Mouse (Mus musculus): ENCODE data around the gene Lrrc8b. TPM values are rescaled to one million over a fixed set of nuclear protein-coding genes. Genes with fewer than 3 reads are reported as not detected.

Gene Lrrc8b
- total and polyA plus RNA-seq, 3 experiments, result 7.4 to 14.0 TPM; not detected in 1

DNA sequence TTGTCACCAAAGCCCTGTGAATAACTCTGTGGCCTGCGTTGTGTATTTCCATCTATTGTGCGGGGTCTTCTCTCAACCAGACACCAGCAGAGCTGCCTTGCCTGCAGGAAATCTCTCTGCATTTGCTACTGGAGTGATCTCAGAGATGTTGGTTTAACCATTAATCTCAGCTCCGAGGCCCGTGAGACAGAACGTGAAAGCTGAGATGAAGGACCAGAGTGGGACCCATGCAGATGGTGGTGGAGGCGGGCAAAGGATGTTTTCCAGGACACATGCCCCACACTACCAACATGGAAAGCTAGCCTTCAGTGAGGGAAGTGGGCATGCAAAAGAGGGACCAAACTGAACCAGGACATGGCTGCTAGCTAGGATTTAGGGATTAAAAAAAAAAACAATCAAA is 43.5 kb downstream of the Lrrc8b start:
- no peak for DNase-seq (ENCODE audit: low read depth, low spot score)
- Histone ChIP-seq H3K4me1 (ENCODE audit: control insufficient read depth in 1 of 2, insufficient read depth in 2 of 2, low read length in 2 of 2) (no peaks in the 10 kb centered on the region), H3K9ac (ENCODE audit: control insufficient read depth, low read depth, low read length, poor library complexity, severe bottlenecking) (no peak overlapping the region), H3K4me3 (ENCODE audit: control insufficient read depth in 1 of 2, insufficient read depth in 1 of 2, low read depth in 2 of 2, low read length in 2 of 2) (no peak overlapping the region), H3K27ac (ENCODE audit: control insufficient read depth, low read depth, low read length) (no peak overlapping the region), H3K27me3 (ENCODE audit: control insufficient read depth in 1 of 2, insufficient read depth in 2 of 2, low read length in 2 of 2) (no peaks in the 10 kb centered on the region), H3K9me3 (replicated peaks; ENCODE audit: insufficient read depth, low read length) (no peaks in the 10 kb centered on the region), H3K79me2 (ENCODE audit: control insufficient read depth, insufficient read depth, low read length, poor library complexity) (no peaks in the 10 kb centered on the region), H3K36me3 (ENCODE audit: control insufficient read depth in 1 of 2, insufficient read depth in 2 of 2, low read length in 2 of 2) (no peaks in the 10 kb centered on the region; a peak in 1 of 4 replicates)
- TF ChIP-seq USF1 (IDR thresholded peaks at IDR 0.05; ENCODE audit: low read depth, low read length) (no peak), SIN3A (IDR thresholded peaks at IDR 0.05; ENCODE audit: low read length) (no peak), MAX (IDR thresholded peaks at IDR 0.05; ENCODE audit: low read length) (no peak), POLR2AphosphoS2 (IDR thresholded peaks at IDR 0.05; ENCODE audit: low read length) (no peak), GABPA (IDR thresholded peaks at IDR 0.05; ENCODE audit: low read depth, low read length) (no peak), TCF12 (IDR thresholded peaks at IDR 0.05; ENCODE audit: low read depth, low read length) (no peak), MYC (IDR thresholded peaks at IDR 0.05; ENCODE audit: low read depth, low read length) (no peak), RCOR1 (IDR thresholded peaks at IDR 0.05; ENCODE audit: low read depth, low read length) (no peak), ELF1 (IDR thresholded peaks at IDR 0.05; ENCODE audit: low read depth, low read length) (no peak)

DNA sequence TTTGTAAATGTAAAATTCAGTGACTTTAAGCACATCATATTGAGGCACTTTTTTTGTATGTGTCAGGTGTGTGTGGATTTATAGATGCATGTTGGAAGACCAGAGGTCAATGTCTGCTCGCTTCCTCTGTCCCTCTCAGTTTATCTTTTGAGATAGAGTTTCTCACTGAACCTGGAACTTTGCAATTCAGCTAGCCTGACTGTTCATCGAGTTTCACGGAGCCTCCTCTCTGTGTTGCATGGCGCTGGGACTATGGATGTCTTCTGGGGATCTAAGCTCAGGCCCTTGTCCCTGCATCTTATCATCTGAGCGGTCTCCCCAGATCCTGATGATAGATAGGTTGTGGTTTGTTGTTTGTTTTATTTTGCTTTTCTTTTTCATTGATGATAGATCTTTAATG is 45.0 kb downstream of the Lrrc8b start:
- Histone ChIP-seq H3K36me3 (ENCODE audit: control insufficient read depth in 1 of 2, insufficient read depth in 2 of 2, low read length in 2 of 2) (no peaks in the 10 kb centered on the region; a peak in 1 of 4 replicates), H3K79me2 (ENCODE audit: control insufficient read depth, insufficient read depth, low read length, poor library complexity) (no peaks in the 10 kb centered on the region), H3K27me3 (ENCODE audit: control insufficient read depth in 1 of 2, insufficient read depth in 2 of 2, low read length in 2 of 2) (no peaks in the 10 kb centered on the region), H3K9me3 (replicated peaks; ENCODE audit: insufficient read depth, low read length) (no peaks in the 10 kb centered on the region), H3K9ac (ENCODE audit: control insufficient read depth, low read depth, low read length, poor library complexity, severe bottlenecking) (no peak overlapping the region), H3K4me3 (ENCODE audit: control insufficient read depth in 1 of 2, insufficient read depth in 1 of 2, low read depth in 2 of 2, low read length in 2 of 2) (no peak overlapping the region), H3K4me1 (ENCODE audit: control insufficient read depth in 1 of 2, insufficient read depth in 2 of 2, low read length in 2 of 2) (no peaks in the 10 kb centered on the region), H3K27ac (ENCODE audit: control insufficient read depth, low read depth, low read length) (no peak overlapping the region)
- TF ChIP-seq ELF1 (IDR thresholded peaks at IDR 0.05; ENCODE audit: low read depth, low read length), result no peak
- TF ChIP-seq TBP (IDR thresholded peaks at IDR 0.05; ENCODE audit: low read depth, low read length), result no peak
- TF ChIP-seq JUND (IDR thresholded peaks at IDR 0.05; ENCODE audit: low read depth, low read length), result no peak
- TF ChIP-seq GABPA (IDR thresholded peaks at IDR 0.05; ENCODE audit: low read depth, low read length), result no peak
- DNase-seq (ENCODE audit: low read depth, low spot score), result no peak

DNA sequence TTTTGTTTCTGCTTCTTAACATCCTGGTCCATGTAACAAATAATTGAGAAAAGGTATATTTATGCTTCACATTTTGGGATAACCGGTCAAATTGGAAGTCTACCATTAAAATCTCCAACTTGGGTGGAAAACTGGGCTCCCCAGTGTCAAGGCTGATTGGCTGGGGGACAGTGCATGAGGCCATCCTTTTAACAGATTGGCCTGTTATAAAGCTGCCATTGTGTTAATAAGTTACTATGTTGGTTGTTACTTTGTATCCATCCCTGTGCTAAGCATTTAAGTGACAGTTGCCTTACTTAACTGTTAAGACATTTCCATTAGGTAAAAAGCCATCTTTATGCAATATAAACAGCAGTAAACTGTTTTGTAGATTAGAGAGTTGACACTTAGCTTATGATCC is 45.5 kb downstream of the Lrrc8b start:
- H3K79me2 ChIP-seq (ENCODE audit: control insufficient read depth, insufficient read depth, low read length, poor library complexity), result no peaks in the 10 kb centered on the region
- H3K4me3 ChIP-seq (ENCODE audit: control insufficient read depth in 1 of 2, insufficient read depth in 1 of 2, low read depth in 2 of 2, low read length in 2 of 2), result no peak overlapping the region
- no peaks in the 10 kb centered on the region; a peak in 1 of 4 replicates for H3K36me3 ChIP-seq (ENCODE audit: control insufficient read depth in 1 of 2, insufficient read depth in 2 of 2, low read length in 2 of 2)
- no peak for TF ChIP-seq RCOR1 (IDR thresholded peaks at IDR 0.05; ENCODE audit: low read depth, low read length)
- no peak for TF ChIP-seq ELF1 (IDR thresholded peaks at IDR 0.05; ENCODE audit: low read depth, low read length)
- TF ChIP-seq ZC3H11A (IDR thresholded peaks at IDR 0.05; ENCODE audit: low read depth, low read length), result no peak
- no peak for TF ChIP-seq MYC (IDR thresholded peaks at IDR 0.05; ENCODE audit: low read depth, low read length)
- no peak for TF ChIP-seq SMC3 (IDR thresholded peaks at IDR 0.05; ENCODE audit: low read depth, low read length)
- no peak for TF ChIP-seq TBP (IDR thresholded peaks at IDR 0.05; ENCODE audit: low read depth, low read length)
- TF ChIP-seq MAX (IDR thresholded peaks at IDR 0.05; ENCODE audit: low read length), result no peak
- TF ChIP-seq POLR2A (IDR thresholded peaks at IDR 0.05; ENCODE audit: control insufficient read depth in 1 of 2, insufficient read depth in 1 of 2, low read depth in 1 of 2, low read length in 2 of 2, poor library complexity in 1 of 2), result no peak
- no peak for TF ChIP-seq MYB (IDR thresholded peaks at IDR 0.05; ENCODE audit: low read depth, low read length)
- no peak for TF ChIP-seq SIN3A (IDR thresholded peaks at IDR 0.05; ENCODE audit: low read length)
- no peak for TF ChIP-seq USF1 (IDR thresholded peaks at IDR 0.05; ENCODE audit: low read depth, low read length)
- TF ChIP-seq BHLHE40 (IDR thresholded peaks at IDR 0.05; ENCODE audit: borderline replicate concordance, low read depth, low read length), result no peak
- TF ChIP-seq UBTF (IDR thresholded peaks at IDR 0.05; ENCODE audit: borderline replicate concordance, insufficient read depth, low read depth, low read length), result no peak
- TF ChIP-seq ZNF384 (IDR thresholded peaks at IDR 0.05; ENCODE audit: low read depth, low read length), result no peak
- TF ChIP-seq MXI1 (IDR thresholded peaks at IDR 0.05; ENCODE audit: low read depth, low read length), result no peak
- no peak for TF ChIP-seq MEF2A (IDR thresholded peaks at IDR 0.05; ENCODE audit: extremely low read depth, insufficient replicate concordance, low read depth, low read length, poor library complexity, severe bottlenecking)
- no peak for TF ChIP-seq RAD21 (IDR thresholded peaks at IDR 0.05; ENCODE audit: low read depth, low read length)
- TF ChIP-seq NELFE (IDR thresholded peaks at IDR 0.05; ENCODE audit: low read depth, low read length), result no peak
- TF ChIP-seq E2F4 (IDR thresholded peaks at IDR 0.05; ENCODE audit: borderline replicate concordance, low read depth, low read length), result no peak
- H3K9ac ChIP-seq (ENCODE audit: control insufficient read depth, low read depth, low read length, poor library complexity, severe bottlenecking), result no peak overlapping the region
- H3K4me1 ChIP-seq (ENCODE audit: control insufficient read depth in 1 of 2, insufficient read depth in 2 of 2, low read length in 2 of 2), result no peaks in the 10 kb centered on the region
- no peak for DNase-seq (ENCODE audit: low read depth, low spot score)
- H3K9me3 ChIP-seq (replicated peaks; ENCODE audit: insufficient read depth, low read length), result no peaks in the 10 kb centered on the region
- no peaks in the 10 kb centered on the region for H3K27me3 ChIP-seq (ENCODE audit: control insufficient read depth in 1 of 2, insufficient read depth in 2 of 2, low read length in 2 of 2)
- H3K27ac ChIP-seq (ENCODE audit: control insufficient read depth, low read depth, low read length), result no peak overlapping the region
